Mouse (Mus musculus) left cerebral cortex, adult 2 months (tissue): ENCODE results near the gene Pes1. TPM values are rescaled to one million over a fixed set of nuclear protein-coding genes. Genes with fewer than 3 reads are reported as not detected.

Source experiments
- DNase-seq, 2 experiments: peaks; one replicate each; pipeline ENCODE4 v3.0.0; 2021 to 2022; ENCODE audit warnings: low spot score in 2 of 2, mixed read lengths in 1 of 2; ENCODE audit errors: extremely low spot score in 1 of 2
- H3K27ac ChIP-seq: fragments of 200-600 bp; 2 replicates; pipeline ENCODE4 v1.8.1; 2022
- H3K4me3 ChIP-seq: fragments of 200-600 bp; 2 replicates; pipeline ENCODE4 v1.8.1; 2022
- CTCF ChIP-seq: fragments of 200-600 bp; IDR thresholded peaks from 2 replicates; pipeline ENCODE4 v1.8.1; 2022; ENCODE audit warnings: antibody characterized with exemption, mild to moderate bottlenecking, moderate library complexity
- intact Hi-C: fragments of 180-260 bp; cut with DNase I; formaldehyde crosslinking; loops from one replicate; pipeline ENCODE4 v1.15.1; 2025
- long read RNA-seq, 2 experiments: library from polyadenylated mRNA; stranded (forward); transcript quantifications; one replicate each; pipeline ENCODE4 v2.0.0; 2021; ENCODE audit warnings: borderline mapping rate in 2 of 2
- total RNA-seq, 2 experiments: library from RNA; stranded (reverse); gene quantifications; 2 replicates each; pipeline ENCODE4 v1.2.3; 2021

Pes1 gene
- total RNA-seq: 10 to 100 TPM; 29.1 to 40.2 TPM
- long read RNA-seq, experiment 1, transcript Pes1-201 (15 exons, 2,911 nt): major isoform, 26 of 31 reads
- long read RNA-seq, experiment 1, partial matches to known transcripts: 3 of 31 reads
- long read RNA-seq, experiment 1, other reads (novel, unspliced or antisense): 2 of 31 reads
- long read RNA-seq, experiment 2, transcript Pes1-201 (15 exons, 2,911 nt): major isoform, 6 of 8 reads
- long read RNA-seq, experiment 2, partial matches to known transcripts: 1 of 8 reads
- long read RNA-seq, experiment 2, other reads (novel, unspliced or antisense): 1 of 8 reads

DNA sequence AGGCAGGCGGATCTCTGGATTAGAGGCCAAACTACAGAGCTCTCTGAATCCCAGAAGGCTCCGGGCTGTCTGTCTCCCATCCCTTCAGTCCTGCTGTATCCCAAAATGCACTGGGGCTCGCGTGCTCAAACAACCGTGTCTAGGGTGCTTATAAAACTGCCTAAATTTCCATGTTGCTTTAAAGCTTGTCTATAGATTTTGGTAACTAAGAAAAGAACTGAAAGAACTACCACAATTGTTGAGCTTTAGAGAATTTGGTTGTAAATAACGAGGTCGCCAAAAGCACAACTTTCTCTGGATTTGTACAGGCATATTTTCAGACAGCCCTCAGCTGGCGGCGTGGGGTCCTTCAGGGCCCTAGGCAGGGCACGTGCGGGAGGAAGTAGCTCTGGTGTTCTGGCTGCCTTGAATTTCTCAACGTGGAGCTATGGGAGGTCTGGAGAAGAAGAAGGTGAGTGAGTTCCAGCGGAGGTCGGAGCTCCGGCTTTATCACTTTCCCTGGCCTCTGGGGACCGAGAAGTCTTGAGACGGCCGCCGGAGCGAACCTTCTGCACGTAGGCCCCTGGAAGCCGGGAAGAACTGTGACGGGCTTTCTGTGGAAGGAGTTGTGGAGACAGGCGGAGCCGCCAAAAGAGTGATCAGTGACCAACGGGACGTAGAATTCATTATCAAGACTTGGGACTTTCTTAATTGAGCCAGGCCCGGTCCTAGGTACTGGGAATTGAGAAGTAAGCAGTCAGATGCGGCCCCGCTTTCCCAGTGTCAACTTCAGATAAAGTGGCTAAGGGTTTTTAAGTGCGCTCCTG is at the start of gene Pes1:
Gene Pes1 (plus strand): TSS at position 366 of the 806 bp plus-strand sequence.
- intact Hi-C loops: no loop called here
- no peak for TF ChIP-seq CTCF
- peak within 1 kb of the TSS; percentile 96 for H3K4me3 ChIP-seq
- DNase-seq: peak; percentile 78
- peak within 1 kb of the TSS; percentile 94 for H3K27ac ChIP-seq

DNA sequence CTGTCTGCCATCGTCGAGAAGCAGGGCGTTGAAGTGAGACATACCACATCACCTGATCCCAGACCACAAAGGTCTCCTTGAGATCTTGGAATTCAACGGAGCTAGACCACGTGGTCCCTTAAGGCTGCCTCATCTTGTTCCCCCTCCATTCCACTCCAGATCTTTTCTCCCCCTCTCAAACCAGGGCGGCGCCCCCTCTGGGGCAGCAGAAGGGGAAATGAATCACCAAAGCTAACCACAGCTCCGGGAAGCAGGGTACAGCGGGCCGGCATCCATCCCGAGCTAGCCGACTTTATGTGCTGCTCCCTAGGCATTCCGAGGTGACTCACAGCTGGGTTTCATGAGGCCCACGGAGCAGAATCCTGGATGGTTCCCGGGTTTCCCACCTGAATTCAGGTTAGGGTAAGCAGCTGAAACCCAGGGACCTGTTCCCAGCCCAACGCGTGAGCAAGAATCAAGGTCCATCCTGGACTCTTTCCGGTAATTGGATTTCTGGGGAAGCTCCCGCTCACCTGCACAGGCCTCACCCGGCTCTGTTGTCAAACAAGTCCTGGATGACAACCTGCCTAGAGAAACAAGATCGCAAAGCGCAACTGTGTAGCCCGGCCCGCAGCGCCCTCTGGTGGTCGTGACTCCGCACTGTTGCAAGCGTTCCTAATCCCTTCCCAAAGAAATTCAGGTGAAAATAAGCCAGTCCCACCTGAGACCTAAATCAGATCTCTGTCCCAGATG is 49.5 kb upstream of the Pes1 start, which contains the start of gene Slc35e4:
Gene Slc35e4 (minus strand): TSS at position 556 of the 732 bp plus-strand sequence.
- TF ChIP-seq CTCF: peak; percentile 97
- intact Hi-C loops: loop anchor here (5.0 kb wide), 1 partner anchor 202 kb away; no protein-coding TSS in a partner anchor
- Histone ChIP-seq H3K27ac (peak within 1 kb of the TSS; percentile 92), H3K4me3 (peak within 1 kb of the TSS; percentile 77)
- DNase-seq: peak; percentile 77 to 84

DNA sequence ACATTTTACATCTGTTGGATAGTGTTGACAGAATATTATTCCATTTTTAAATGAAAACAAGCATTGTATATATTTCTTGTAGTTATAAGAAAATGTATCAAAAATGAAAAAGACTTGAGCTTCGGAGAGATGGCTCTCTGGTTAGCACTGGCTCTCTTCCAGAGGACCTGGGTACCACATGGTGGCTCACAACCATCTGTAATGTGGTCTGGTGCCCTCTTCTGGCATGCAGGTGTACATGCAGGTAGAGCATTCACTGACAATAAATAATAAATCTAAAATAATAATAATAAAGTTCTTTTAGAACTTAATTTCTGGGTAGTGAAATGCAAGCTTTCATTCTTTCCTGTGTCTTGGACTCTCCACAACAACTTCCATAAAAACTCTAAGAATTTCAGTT is 45.0 kb upstream of the Pes1 start:
- Histone ChIP-seq H3K4me3 (no peak overlapping the region), H3K27ac (no peak overlapping the region)
- TF ChIP-seq CTCF: peak; percentile 61
- DNase-seq: no peak
- intact Hi-C loops: no loop called here

DNA sequence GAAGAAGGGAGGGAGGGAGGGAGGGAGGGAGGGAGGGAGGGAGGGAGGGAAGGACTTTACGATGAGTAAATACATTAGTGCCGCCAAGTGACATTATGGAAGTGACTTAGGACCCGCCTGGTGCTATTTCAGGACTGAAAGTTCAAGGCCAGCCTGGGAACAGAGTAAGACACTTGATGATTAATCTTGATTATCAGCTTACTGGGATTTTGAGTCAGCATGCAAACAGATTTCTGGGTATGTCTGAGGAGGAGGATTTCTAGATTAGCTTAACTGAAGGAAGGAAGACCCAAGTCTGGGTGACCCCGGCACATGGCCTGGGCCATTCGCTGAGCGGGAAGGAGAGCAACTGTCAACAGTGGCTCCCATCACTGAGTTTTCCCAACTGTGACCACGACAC is 43.3 kb upstream of the Pes1 start:
- Histone ChIP-seq H3K27ac (no peak overlapping the region), H3K4me3 (no peak overlapping the region)
- intact Hi-C loops: loop anchor here (5.0 kb wide), 1 partner anchor 383 kb away; no protein-coding TSS in a partner anchor
- no peak for TF ChIP-seq CTCF
- DNase-seq: no peak

DNA sequence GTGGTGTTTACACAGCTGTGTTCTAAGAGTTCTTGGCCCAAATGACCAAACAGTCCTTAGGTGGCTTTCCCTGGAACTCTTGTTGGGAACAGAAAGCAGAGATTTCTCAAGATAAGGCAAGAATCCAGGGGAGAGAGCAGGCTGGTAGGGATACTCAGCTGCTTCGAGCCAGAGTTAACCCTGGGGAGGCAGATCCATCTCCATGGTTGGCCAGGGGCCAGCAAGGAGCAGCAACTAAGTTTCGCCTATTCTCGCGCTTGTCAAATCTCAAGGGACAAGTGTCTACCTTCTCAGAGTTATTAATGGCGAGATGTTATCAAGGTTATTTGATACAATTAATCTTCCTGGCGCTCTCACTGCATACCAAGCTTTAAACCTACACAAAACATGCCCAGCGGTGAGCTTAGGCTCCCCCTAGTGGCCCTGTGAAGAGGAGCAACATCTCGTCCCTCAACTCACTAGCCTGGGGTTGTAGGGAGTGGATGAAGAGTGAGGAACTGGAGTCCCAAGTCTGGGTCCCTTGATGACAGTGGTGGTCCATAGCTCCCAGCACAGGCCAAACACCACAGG is 42.4 kb upstream of the Pes1 start:
- Histone ChIP-seq H3K4me3 (no peak overlapping the region), H3K27ac (no peak overlapping the region)
- peak; percentile 90 for TF ChIP-seq CTCF
- DNase-seq: peak in 1 of 2 experiments; percentile 67
- intact Hi-C loops: loop anchor here (5.0 kb wide), 1 partner anchor 384 kb away; no protein-coding TSS in a partner anchor

DNA sequence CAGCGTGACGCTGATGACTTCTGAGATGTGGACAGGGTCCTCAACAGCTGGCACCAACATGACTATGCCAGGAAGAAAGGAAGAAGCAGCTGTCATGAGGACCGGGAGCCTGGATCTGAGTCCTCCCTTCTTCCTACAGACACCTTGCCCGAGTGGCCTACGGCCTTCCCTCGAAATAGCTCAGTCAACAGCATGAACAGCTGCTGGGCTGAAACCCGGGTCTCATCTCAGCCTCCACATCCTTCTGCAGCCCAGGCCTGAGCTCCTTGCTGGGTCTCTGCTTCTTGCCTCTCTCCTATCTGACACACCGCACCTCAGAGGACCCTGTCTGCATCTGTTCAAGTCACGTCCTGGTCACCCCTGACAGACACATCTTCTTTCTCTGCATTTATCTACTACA is 41.7 kb upstream of the Pes1 start:
- no peak for TF ChIP-seq CTCF
- no peak for DNase-seq
- Histone ChIP-seq H3K27ac (no peak overlapping the region), H3K4me3 (no peak overlapping the region)
- intact Hi-C loops: loop anchor here (5.0 kb wide), 1 partner anchor 385 kb away; no protein-coding TSS in a partner anchor

DNA sequence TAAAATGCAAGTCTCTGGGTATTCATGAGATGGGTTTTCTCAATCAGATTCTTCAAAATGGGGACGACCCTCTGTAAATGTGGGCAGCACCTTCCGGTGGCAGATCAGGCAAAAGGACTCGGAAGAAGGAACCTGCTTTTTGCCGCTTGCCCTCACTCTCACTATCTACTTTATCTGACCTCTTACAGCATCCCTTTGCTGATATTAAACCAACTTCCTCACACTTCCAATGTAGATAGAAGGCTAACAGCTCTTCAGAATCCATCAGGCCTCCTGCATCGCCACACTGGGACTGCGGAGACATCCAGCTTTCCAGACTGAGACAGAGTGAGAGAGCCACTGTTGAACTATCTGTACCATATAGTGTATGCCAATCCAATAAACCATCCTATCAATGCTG is 41.0 kb upstream of the Pes1 start:
- Histone ChIP-seq H3K4me3 (no peak overlapping the region), H3K27ac (no peak overlapping the region)
- intact Hi-C loops: loop anchor here (5.0 kb wide), 1 partner anchor 385 kb away; no protein-coding TSS in a partner anchor
- TF ChIP-seq CTCF: no peak
- DNase-seq: no peak

DNA sequence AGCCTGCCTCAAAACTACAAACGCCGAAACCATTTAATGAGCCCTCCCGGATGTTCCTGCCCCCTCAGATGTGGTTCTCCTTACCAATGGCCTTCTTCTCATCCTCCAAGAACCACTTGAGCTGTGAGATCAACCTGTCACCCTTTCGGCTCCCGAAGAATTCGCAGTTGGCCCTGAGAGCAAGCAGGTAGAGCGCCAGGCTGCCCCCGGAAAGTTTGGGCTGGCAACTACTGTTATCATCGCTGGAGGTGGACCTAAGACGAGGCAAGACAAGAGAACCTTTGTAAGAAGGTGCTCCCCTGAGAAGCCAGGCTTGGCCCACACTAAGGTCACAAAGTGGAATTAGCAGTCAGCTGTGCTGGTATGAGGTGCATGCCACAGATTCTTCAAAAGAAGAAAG is 37.9 kb upstream of the Pes1 start:
- intact Hi-C loops: no loop called here
- DNase-seq: no peak

DNA sequence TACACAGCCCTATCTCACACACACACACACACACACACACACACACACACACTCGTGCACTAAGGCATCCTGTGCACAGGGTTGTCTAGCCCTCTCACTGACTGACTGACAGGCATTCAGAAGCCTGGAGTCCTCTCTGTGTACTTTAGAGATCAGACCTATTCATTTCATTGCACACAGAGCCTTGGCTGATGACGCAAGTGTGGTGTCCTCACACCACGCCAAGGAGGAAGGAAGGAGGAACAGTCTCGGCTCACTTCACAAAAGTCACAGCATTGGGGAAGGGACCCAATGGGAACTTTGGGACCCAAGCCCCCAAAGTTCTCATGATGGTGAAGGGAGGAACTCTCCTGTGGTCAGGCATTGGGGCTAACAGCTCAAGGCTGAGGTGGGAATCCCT is 33.8 kb upstream of the Pes1 start:
- no peak for TF ChIP-seq CTCF
- intact Hi-C loops: no loop called here

More for the DNA sequence above, 37.9 kb upstream of the Pes1 start:
- Histone ChIP-seq H3K4me3 (no peak overlapping the region), H3K27ac (no peak overlapping the region)
- no peak for TF ChIP-seq CTCF

DNA sequence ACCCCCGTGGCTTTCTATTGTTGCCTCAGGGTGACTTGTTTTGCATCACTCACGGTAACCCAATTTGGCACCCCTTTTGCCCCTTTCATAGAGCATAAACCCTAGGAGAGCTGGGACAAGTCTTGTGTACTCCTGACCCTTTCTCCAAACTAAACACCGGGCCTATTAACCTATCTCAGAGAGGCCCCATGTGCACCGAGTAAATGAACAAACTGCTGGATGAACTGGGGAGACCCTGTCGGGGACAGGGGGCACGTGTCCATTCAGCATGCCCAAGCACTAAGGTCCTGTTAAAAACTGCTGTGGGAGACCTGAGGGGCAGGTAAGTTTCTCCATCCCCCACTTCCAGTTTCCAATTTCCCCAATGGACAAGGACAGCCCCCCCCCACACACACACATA is 32.8 kb upstream of the Pes1 start:
- intact Hi-C loops: no loop called here
- no peak overlapping the region for H3K4me3 ChIP-seq
- no peak overlapping the region for H3K27ac ChIP-seq
- no peak for TF ChIP-seq CTCF
- DNase-seq: no peak

More for the DNA sequence above, 33.8 kb upstream of the Pes1 start:
- H3K4me3 ChIP-seq: no peak overlapping the region
- no peak overlapping the region for H3K27ac ChIP-seq
- DNase-seq: peak in 1 of 2 experiments; percentile 3

DNA sequence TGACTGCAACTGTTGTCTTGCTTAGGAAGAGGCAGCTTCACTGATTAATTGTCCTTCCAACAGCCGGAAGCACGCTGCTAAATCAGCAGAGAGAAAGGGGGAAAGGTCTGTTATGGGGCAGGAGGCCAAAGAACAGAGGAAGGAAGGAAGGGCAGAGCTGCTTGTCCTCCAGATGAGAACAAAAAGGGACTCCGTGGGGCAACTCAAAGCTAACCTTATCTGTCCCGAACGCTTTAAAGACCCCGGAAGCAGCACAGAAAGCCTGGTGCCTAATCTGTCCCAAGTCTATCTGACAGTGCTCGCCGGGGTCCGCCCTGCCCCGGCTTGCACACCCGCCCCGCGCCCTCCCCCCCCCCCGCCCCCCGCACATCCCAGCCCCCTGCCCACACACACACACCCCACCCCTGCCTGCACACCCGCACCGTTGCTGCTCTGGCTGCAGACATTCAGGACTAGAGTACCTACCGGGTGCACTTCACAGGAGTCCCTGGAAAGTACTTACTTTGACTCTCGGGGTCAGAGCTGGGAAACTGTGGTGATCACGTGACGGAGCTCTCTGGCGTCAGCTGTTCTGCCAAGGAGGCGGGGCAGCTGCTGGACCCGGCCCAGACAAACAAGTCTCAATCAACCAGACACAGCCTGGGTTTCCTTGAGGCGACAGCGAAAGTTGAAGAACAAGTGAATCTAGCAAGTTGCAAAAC is 32.1 kb upstream of the Pes1 start, which contains the start of gene Tcn2:
Gene Tcn2 (minus strand): TSS at position 649 of the 701 bp plus-strand sequence.
- Histone ChIP-seq H3K27ac (no peak within 1 kb of the TSS), H3K4me3 (peak within 1 kb of the TSS; percentile 39)
- intact Hi-C loops: no loop called here
- no peak for TF ChIP-seq CTCF
- DNase-seq: peak; percentile 57 to 63
